Mouse (Mus musculus) midbrain, embryonic 16.5 days (tissue): ENCODE results near the gene Cttnbp2nl. TPM values are rescaled to one million over a fixed set of nuclear protein-coding genes. Genes with fewer than 3 reads are reported as not detected.

ENCODE experiments used
- ATAC-seq: fragments of 200-750 bp; cut with Nextera tagmentation; 2 replicates; pipeline ENCODE4 v1.8.0; 2017; ENCODE audit warnings: moderate TSS enrichment
- H3K27ac ChIP-seq: fragments of 300-500 bp; sonication (generic); 2 replicates; pipeline ENCODE4 v1.5.1; 2014; ENCODE audit warnings: mild to moderate bottlenecking, low read length, mixed read lengths
- H3K27me3 ChIP-seq: fragments of 300-500 bp; sonication (generic); 2 replicates; pipeline ENCODE4 v1.6.1; 2014; ENCODE audit warnings: low read depth, low read length, mixed read lengths; ENCODE audit not compliant: control insufficient read depth, insufficient read depth
- H3K36me3 ChIP-seq: fragments of 300-500 bp; sonication (generic); 2 replicates; pipeline ENCODE4 v1.6.1; 2014; ENCODE audit warnings: mild to moderate bottlenecking, low read length, moderate library complexity, mixed read lengths; ENCODE audit not compliant: control insufficient read depth, insufficient read depth
- H3K4me1 ChIP-seq: fragments of 300-500 bp; sonication (generic); 2 replicates; pipeline ENCODE4 v1.6.1; 2014; ENCODE audit warnings: mild to moderate bottlenecking, low read length, mixed read lengths; ENCODE audit not compliant: control insufficient read depth, insufficient read depth
- H3K4me2 ChIP-seq: fragments of 300-500 bp; sonication (generic); 2 replicates; pipeline ENCODE4 v1.6.1; 2014; ENCODE audit warnings: mild to moderate bottlenecking, low read length, mixed read lengths
- H3K4me3 ChIP-seq: fragments of 300-500 bp; sonication (generic); 2 replicates; pipeline ENCODE4 v1.5.1; 2014; ENCODE audit warnings: low read depth, mild to moderate bottlenecking, low read length, moderate library complexity, mixed read lengths
- H3K9ac ChIP-seq: fragments of 300-500 bp; sonication (generic); 2 replicates; pipeline ENCODE4 v1.6.1; 2014; ENCODE audit warnings: low read depth, low read length, mixed read lengths
- H3K9me3 ChIP-seq: fragments of 300-500 bp; sonication (generic); replicated peaks from 2 replicates; pipeline ENCODE4 v1.6.1; 2014; ENCODE audit warnings: mild to moderate bottlenecking, low read length, mixed read lengths; ENCODE audit not compliant: control insufficient read depth, poor library complexity, severe bottlenecking
- WGBS: fragments of 180-500 bp; shearing (Covaris S2); extraction: QIAGEN DNeasy Blood & Tissue Kit; methylation state at CpG from one replicate; pipeline ENCODE4 v1.1.7; 2014; 5-methylcytosine and 5-hydroxymethylcytosine counted together
- polyA plus RNA-seq: library from polyadenylated mRNA; unstranded; fragments of >200 nt; fragmentation: Nextera tagmentation; extraction: Ambion mirVana; gene quantifications from 2 replicates; pipeline ENCODE4 v1.2.1, GENCODE M21; 2015

The Cttnbp2nl gene
- polyA plus RNA-seq, 1 experiment from 2014 or later, result 57.9 TPM

GRCm38 (mm10) chr3:105062676-105063075 lies 9.7 kb upstream of the Cttnbp2nl start:
- H3K27ac ChIP-seq, result no peak overlapping the region
- H3K4me1 ChIP-seq, result peaks cover 2% of the 10 kb centered on the region; the same call in 1 of the 2 replicates
- H3K4me2 ChIP-seq, result no peak overlapping the region
- 84% methylated on average over 9 of the region's 9 CpGs for WGBS
- no peaks in the 10 kb centered on the region for H3K9me3 ChIP-seq
- H3K27me3 ChIP-seq, result peaks cover 3% of the 10 kb centered on the region; the same call in 1 of the 2 replicates
- no peak overlapping the region for H3K4me3 ChIP-seq
- no peaks in the 10 kb centered on the region for H3K36me3 ChIP-seq
- H3K9ac ChIP-seq, result no peak overlapping the region
- ATAC-seq, result no peak

DNA sequence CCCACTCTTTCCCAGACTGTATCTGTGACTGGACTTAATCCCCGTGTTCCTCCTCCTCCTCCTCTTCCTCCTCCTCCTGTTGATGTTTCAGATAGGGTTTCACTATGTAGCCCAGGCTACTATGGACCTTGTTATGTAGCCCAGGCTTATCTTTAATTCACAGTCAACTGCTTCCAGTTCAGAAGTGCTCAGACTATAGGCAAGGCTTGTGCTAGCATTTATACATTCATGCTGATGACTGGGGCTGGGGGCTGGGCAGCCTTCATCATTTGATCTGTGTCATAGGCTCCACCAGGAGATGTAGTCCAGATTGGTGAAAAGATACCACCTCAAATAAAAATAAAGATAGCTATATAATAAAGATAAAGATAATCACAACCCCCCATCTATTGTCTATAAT lies 9.0 kb upstream of the Cttnbp2nl start:
- Histone ChIP-seq H3K9ac (no peak overlapping the region), H3K27ac (no peak overlapping the region), H3K36me3 (no peaks in the 10 kb centered on the region), H3K27me3 (peaks cover 3% of the 10 kb centered on the region; the same call in 1 of the 2 replicates), H3K4me2 (no peak overlapping the region), H3K4me1 (peaks cover 2% of the 10 kb centered on the region; the same call in 1 of the 2 replicates), H3K4me3 (no peak overlapping the region), H3K9me3 (no peaks in the 10 kb centered on the region)
- ATAC-seq, result no peak
- WGBS, result 61% methylated on average over 1 of the region's 1 CpGs

DNA sequence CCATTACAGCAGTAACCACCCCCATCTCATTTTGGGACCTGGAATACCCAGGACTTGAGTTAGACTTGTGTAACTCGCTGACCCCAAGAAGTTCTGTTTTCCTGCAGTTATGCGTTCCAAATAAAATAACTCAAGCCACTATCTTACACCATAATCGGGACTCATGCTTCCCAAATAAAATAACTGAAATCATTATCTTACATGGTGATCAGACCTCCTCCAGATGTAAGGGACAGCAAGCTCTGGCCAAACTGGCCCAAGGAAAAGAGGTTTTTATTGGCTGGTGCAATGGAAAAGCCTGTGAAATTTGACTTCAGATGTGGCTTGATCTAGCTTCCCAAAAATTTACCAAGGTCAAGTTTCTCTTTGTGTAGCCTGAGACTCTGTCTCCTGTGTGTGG lies 8.6 kb upstream of the Cttnbp2nl start:
- Histone ChIP-seq H3K4me3 (no peak overlapping the region), H3K4me1 (peaks cover 2% of the 10 kb centered on the region; the same call in 1 of the 2 replicates), H3K9ac (no peak overlapping the region), H3K4me2 (no peak overlapping the region), H3K9me3 (no peaks in the 10 kb centered on the region), H3K36me3 (no peaks in the 10 kb centered on the region), H3K27ac (no peak overlapping the region), H3K27me3 (peaks cover 3% of the 10 kb centered on the region; the same call in 1 of the 2 replicates)
- no peak for ATAC-seq
- whole genome bisulfite sequencing, result 85% methylated on average over 3 of the region's 3 CpGs

DNA sequence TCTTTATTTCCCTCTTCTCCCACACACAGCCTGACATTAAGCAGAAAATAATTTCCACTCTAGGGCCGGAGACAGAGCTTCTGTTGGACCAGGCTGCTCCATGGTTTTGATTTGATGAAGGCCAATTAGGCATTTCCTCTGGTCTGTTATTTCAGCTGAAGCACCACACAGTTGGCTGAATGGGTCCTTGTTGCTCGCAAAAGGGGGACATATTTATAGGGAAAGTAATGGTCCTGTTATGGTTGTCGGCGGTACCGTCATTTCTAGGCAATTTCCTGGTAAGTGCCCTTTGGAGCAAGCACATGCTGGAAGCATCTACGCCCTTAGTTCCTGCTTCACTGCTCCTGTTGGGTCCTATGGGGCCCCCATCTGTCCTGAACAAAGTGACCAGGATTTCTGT lies 8.0 kb upstream of the Cttnbp2nl start:
- Histone ChIP-seq H3K4me2 (no peak overlapping the region), H3K36me3 (no peaks in the 10 kb centered on the region), H3K9me3 (no peaks in the 10 kb centered on the region), H3K9ac (no peak overlapping the region), H3K4me1 (peaks cover 2% of the 10 kb centered on the region; the same call in 1 of the 2 replicates), H3K27ac (no peak overlapping the region), H3K4me3 (no peak overlapping the region), H3K27me3 (peaks cover 3% of the 10 kb centered on the region; the same call in 1 of the 2 replicates)
- 75% methylated on average over 6 of the region's 6 CpGs for WGBS
- ATAC-seq, result no peak

- Histone ChIP-seq H3K4me1 (peaks cover 2% of the 10 kb centered on the region; the same call in 1 of the 2 replicates), H3K4me3 (no peak overlapping the region), H3K4me2 (no peak overlapping the region), H3K27me3 (peaks cover 3% of the 10 kb centered on the region; the same call in 1 of the 2 replicates), H3K36me3 (no peaks in the 10 kb centered on the region), H3K9me3 (no peaks in the 10 kb centered on the region), H3K27ac (no peak overlapping the region), H3K9ac (no peak overlapping the region)
- ATAC-seq, result no peak
- 88% methylated on average over 7 of the region's 7 CpGs for WGBS
These were observed 7.0 kb upstream of the Cttnbp2nl start for GRCm38 (mm10) chr3:105059911-105060310.

DNA sequence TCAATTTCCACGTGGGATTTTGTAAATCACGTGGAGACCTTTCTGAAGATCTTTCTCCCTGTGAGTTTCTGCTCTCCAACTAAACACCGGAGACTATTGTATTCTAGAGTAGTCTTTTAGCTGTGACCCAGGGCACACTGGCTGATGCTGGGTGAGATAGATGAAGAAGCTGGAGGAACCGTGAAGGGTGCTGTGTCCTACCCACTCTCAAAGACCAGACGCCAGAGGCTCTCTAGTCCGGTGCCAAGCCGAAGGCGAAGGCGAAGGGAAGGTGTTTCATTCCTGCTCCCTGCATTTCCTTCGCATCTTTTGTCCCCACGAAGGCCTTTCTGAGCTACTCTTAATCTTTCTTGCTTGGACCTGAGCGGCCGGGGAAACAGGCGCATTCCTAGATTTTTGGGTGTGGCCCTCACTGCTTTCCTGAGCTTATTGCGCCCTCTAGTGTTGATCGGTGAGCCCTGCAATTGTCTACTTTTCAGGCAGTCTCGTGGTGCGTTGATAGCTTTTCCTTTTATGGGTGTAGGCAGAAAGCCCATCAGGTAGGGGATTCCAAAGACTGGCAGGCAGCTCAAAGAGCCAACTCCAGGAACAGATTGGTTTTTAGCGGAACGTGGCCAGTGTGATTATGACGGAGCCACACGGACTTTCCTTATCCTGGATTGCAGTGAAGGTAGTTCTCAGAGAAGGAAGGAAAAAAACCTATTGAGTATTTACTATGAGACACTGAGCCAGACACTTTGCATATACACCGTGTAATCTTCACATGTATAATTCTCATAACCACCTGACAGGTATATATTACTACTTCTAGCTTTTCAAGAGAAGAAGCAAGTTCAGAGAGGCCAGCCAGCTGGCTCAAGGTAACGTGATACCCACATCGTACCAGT lies 5.9 kb upstream of the Cttnbp2nl start:
- WGBS, result 16% methylated on average over 25 of the region's 25 CpGs
- H3K4me2 ChIP-seq, result peak overlapping the region; percentile 57
- peak overlapping the region; percentile 45; the same call in 1 of the 2 replicates for H3K9ac ChIP-seq
- H3K36me3 ChIP-seq, result no peaks in the 10 kb centered on the region
- no peak overlapping the region for H3K27ac ChIP-seq
- no peaks in the 10 kb centered on the region for H3K9me3 ChIP-seq
- peak; percentile 71 for ATAC-seq
- peak overlapping the region; percentile 24 for H3K4me3 ChIP-seq
- H3K27me3 ChIP-seq, result peaks cover 3% of the 10 kb centered on the region; the same call in 1 of the 2 replicates
- H3K4me1 ChIP-seq, result peaks cover 2% of the 10 kb centered on the region; the same call in 1 of the 2 replicates

DNA sequence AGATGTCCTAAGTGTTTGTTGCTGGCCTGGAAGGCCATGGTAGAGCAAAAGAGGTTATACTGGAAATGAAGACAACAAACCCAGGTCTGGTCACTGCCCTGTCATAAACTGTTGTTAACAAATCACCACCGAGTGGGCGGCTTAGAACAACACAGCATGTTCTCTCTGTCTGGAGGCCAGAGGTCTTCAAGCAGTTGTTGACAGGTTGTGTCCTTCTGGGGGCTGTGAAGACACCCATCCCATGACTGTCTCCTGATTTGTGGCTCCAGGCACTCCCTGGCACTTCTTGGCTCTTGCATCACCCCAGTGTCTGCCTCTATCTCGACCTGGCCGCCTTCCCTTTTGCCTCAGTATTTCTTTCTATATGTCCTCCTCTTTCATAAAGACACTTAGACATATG lies 2.7 kb upstream of the Cttnbp2nl start:
- peaks cover 15% of the 10 kb centered on the region for H3K4me1 ChIP-seq
- H3K4me3 ChIP-seq, result no peak overlapping the region
- ATAC-seq, result no peak
- H3K27me3 ChIP-seq, result no peaks in the 10 kb centered on the region
- WGBS, result 85% methylated on average over 4 of the region's 4 CpGs
- H3K4me2 ChIP-seq, result no peak overlapping the region
- H3K9ac ChIP-seq, result no peak overlapping the region
- no peak overlapping the region for H3K27ac ChIP-seq
- H3K36me3 ChIP-seq, result no peaks in the 10 kb centered on the region
- H3K9me3 ChIP-seq, result no peaks in the 10 kb centered on the region

DNA sequence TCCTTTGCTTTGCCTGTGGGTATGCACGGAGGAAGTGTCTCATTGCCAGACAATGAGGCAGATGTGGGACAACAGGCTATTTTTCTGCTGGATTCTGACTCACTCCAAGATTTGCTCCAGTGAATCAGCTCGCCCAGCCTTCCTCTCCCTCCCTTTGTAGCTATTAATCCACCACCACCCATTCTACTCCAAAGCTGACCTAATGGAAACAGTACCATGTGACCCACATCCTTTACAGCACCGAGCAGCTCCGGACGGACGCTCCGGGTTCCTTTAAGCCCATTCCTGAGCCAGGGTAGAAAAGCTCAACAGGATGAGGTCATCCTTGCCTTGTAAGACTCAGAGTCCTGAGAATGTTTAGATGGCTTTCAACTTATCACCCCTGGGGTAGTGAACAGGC lies 2.0 kb upstream of the Cttnbp2nl start:
- 63% methylated on average over 7 of the region's 7 CpGs for WGBS
- Histone ChIP-seq H3K4me3 (no peak overlapping the region), H3K27ac (no peak overlapping the region), H3K36me3 (no peaks in the 10 kb centered on the region), H3K9ac (no peak overlapping the region), H3K9me3 (no peaks in the 10 kb centered on the region), H3K4me1 (peaks cover 19% of the 10 kb centered on the region), H3K4me2 (no peak overlapping the region), H3K27me3 (no peaks in the 10 kb centered on the region)
- no peak for ATAC-seq

- WGBS, result 74% methylated on average over 4 of the region's 4 CpGs
- Histone ChIP-seq H3K27ac (peak overlapping the region; percentile 78), H3K27me3 (no peaks in the 10 kb centered on the region), H3K9ac (peak overlapping the region; percentile 96), H3K4me1 (peaks cover 22% of the 10 kb centered on the region), H3K36me3 (no peaks in the 10 kb centered on the region), H3K9me3 (no peaks in the 10 kb centered on the region), H3K4me3 (peak overlapping the region; percentile 95), H3K4me2 (peak overlapping the region; percentile 82)
- ATAC-seq, result no peak
These were observed 704 bp upstream of the Cttnbp2nl start for GRCm38 (mm10) chr3:105053698-105054001.
